Mouse (Mus musculus) CH12.LX (cell line): ENCODE measurements around the gene Tstd1.

ENCODE experiments used
- CTCF ChIP-seq, 2 experiments: IDR thresholded peaks in 1 of 2; conservative IDR thresholded peaks in 1 of 2; 2 replicates each; pipeline ENCODE4 v1.5.1; 2011 to 2012; ENCODE audit warnings: low read depth in 2 of 2, low read length in 2 of 2, improper control_type of control experiment in 1 of 2, inconsistent platforms in 1 of 2, mild to moderate bottlenecking in 1 of 2, moderate library complexity in 1 of 2
- ELF1 ChIP-seq: IDR thresholded peaks from 2 replicates; pipeline ENCODE4 v1.6.1; 2014; ENCODE audit warnings: low read depth, mild to moderate bottlenecking, inconsistent platforms, low read length, improper control_type of control experiment
- EP300 ChIP-seq: IDR thresholded peaks from 2 replicates; pipeline ENCODE4 v1.6.1; 2011; ENCODE audit warnings: low read length, improper control_type of control experiment
- GABPA ChIP-seq: IDR thresholded peaks from 2 replicates; pipeline ENCODE4 v1.6.1; 2012; ENCODE audit warnings: low read depth, low read length, improper control_type of control experiment, inconsistent platforms; ENCODE audit not compliant: insufficient replicate concordance
- JUND ChIP-seq: conservative IDR thresholded peaks from 2 replicates; pipeline ENCODE4 v1.6.1; 2011; ENCODE audit warnings: low read depth, low read length, improper control_type of control experiment
- KAT2A ChIP-seq: IDR thresholded peaks from 2 replicates; pipeline ENCODE4 v1.6.1; 2012; ENCODE audit warnings: low read length, improper control_type of control experiment, inconsistent platforms; ENCODE audit not compliant: insufficient replicate concordance
- MAX ChIP-seq: IDR thresholded peaks from 2 replicates; pipeline ENCODE4 v1.6.1; 2011; ENCODE audit warnings: low read length, improper control_type of control experiment
- NELFE ChIP-seq: IDR thresholded peaks from 2 replicates; pipeline ENCODE4 v1.6.1; 2011; ENCODE audit warnings: low read depth, low read length, improper control_type of control experiment
- POLR2A ChIP-seq: IDR thresholded peaks from 2 replicates; pipeline ENCODE4 v1.6.1; 2011; ENCODE audit warnings: low read depth, mild to moderate bottlenecking, improper control_type of control experiment, low read length
- SIN3A ChIP-seq: IDR thresholded peaks from 2 replicates; pipeline ENCODE4 v1.6.1; 2012; ENCODE audit warnings: low read length, improper control_type of control experiment, inconsistent platforms
- TBP ChIP-seq: conservative IDR thresholded peaks from 2 replicates; pipeline ENCODE4 v1.6.1; 2011; ENCODE audit warnings: low read depth, low read length, improper control_type of control experiment
- ZC3H11A ChIP-seq: IDR thresholded peaks from 2 replicates; pipeline ENCODE4 v1.6.1; 2012; ENCODE audit warnings: low read depth, mild to moderate bottlenecking, inconsistent platforms, low read length, improper control_type of control experiment
- ZNF384 ChIP-seq: IDR thresholded peaks from 2 replicates; pipeline ENCODE4 v1.6.1; 2012; ENCODE audit warnings: low read depth, low read length, improper control_type of control experiment, inconsistent platforms

- TF ChIP-seq ZC3H11A (no peak), KAT2A (no peak), CTCF (conservative IDR thresholded peaks at IDR 0.05 in 1 of 2, IDR thresholded peaks at IDR 0.05 in 1 of 2; ENCODE audit: low read depth in 2 of 2, low read length in 2 of 2) (peak in 1 of 2 experiments; percentile 50; a peak in 2 of 4 replicates), POLR2A (no peak), TBP (no peak), ELF1 (no peak), EP300 (no peak), NELFE (no peak), JUND (no peak), MAX (no peak), GABPA (no peak), ZNF384 (no peak), SIN3A (no peak)
Measured at GRCm38 (mm10) chr1:171385171-171385570, 33.5 kb upstream of the Tstd1 start.
